ENCODE assay signal across 19 mouse cellular contexts in the genomic region with DNA sequence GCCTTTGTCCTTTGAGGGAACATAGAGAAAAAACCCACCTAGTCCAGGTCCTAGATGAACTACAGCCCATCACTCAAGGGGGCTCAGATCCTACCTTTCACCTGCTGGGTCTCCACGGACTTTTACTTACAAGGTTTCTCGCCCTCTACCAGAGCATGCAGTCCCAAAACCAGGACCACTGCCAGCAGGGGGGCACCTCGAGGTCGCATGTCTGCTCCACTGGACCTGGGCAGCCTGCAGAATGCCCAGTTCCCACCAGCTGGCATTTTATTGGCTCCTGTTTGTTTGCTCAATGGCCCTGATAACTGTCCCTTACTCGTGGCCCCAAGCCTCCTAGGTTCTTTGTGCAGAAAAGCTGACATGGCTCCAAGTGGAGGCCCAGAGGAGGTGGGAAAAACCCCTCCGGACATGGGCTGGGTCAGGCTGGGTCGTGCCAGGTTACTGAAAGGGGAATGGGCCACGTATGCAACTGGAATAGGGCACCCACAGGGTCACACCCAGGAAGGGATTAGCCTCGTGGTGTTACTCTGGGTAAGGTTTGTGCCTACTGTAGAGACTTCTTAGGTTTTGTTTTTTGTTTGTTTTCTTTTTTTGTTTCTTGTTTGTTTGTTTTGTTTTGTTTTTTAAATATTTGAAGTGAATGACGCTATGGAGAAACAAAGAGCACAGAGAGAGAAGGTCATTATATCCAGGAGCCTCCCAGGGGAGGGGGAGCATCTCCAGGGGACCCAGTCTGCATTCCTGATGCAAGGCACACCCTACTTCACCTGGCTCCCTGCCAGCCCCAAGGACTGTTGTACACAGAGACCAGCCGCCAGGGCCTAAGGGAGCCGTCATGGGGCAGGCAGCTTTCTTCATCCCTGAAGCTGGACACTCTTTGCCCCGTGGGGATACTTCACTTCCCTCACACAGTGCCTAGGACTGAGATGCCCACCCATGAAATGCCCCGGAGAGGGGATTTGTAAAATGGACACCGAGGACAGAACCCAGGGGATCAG. TPM values are rescaled to one million over a fixed set of nuclear protein-coding genes. Genes with fewer than 3 reads are reported as not detected.
DNase-seq lines count a peak whose midpoint lies in the region; ATAC-seq and TF ChIP-seq lines count a peak whose summit lies in the region.
"Had no signal": no experiment of that assay in that cellular context is flagged by ENCODE, and none has a peak within 500 bp of the region (broad histone marks: within the 10 kb centered on the region; RNA-seq: fewer than 3 reads in every experiment).

A gene (minus strand): TSS at position 243 of the 998 bp plus-strand sequence.

- no peak within 1 kb of the TSS for H3K9ac ChIP-seq in forebrain, embryonic 14.5 days (ENCODE audit: low read length)
- no peak within 1 kb of the TSS for H3K9ac ChIP-seq in lung, embryonic 14.5 days
- H3K9ac ChIP-seq in intestine, embryonic 14.5 days (ENCODE audit: low read length) = no peak within 1 kb of the TSS
- H3K9ac ChIP-seq: forebrain, embryonic 12.5 days; hindbrain, embryonic 12.5 days; limb, embryonic 15.5 days had no signal

- no peaks in the 10 kb centered on the region for H3K27me3 ChIP-seq in forebrain, embryonic 14.5 days (replicated peaks; ENCODE audit: control insufficient read depth, insufficient read depth, low read length)
- H3K27me3 ChIP-seq in forebrain, embryonic 10.5 days (ENCODE audit: poor library complexity, severe bottlenecking) = no peaks in the 10 kb centered on the region
- no peaks in the 10 kb centered on the region for H3K27me3 ChIP-seq in lung, embryonic 14.5 days (ENCODE audit: insufficient read depth, low read length)
- no peaks in the 10 kb centered on the region for H3K27me3 ChIP-seq in intestine, embryonic 14.5 days (replicated peaks; ENCODE audit: control insufficient read depth, insufficient read depth, low read length)
- H3K27me3 ChIP-seq in small intestine, adult 2 months (ENCODE audit: control insufficient read depth, insufficient read depth, low read length) = no peaks in the 10 kb centered on the region
- H3K27me3 ChIP-seq: forebrain, embryonic 12.5 days; limb, embryonic 15.5 days had no signal

- TF ChIP-seq POLR2A in small intestine, adult 2 months (IDR thresholded peaks at IDR 0.05; ENCODE audit: low read depth, low read length) = no peak

- no peaks in the 10 kb centered on the region for H3K9me3 ChIP-seq in forebrain, embryonic 14.5 days (replicated peaks; ENCODE audit: control insufficient read depth, low read length)
- 0 out of 2 replicates have a peak, but pooled peaks cover 15% of the 10 kb centered on the region for H3K9me3 ChIP-seq in forebrain, embryonic 10.5 days
- H3K9me3 ChIP-seq in lung, embryonic 14.5 days (ENCODE audit: low read depth, low read length) = no peaks in the 10 kb centered on the region
- H3K9me3 ChIP-seq in intestine, embryonic 14.5 days (ENCODE audit: control insufficient read depth, low read length) = peaks cover 4% of the 10 kb centered on the region; the same call in 1 of the 2 replicates
- H3K9me3 ChIP-seq: forebrain, embryonic 12.5 days; hindbrain, embryonic 12.5 days; limb, embryonic 15.5 days had no signal

- no peak within 1 kb of the TSS for H3K4me3 ChIP-seq in forebrain, embryonic 14.5 days (ENCODE audit: low read depth, low read length)
- no peak within 1 kb of the TSS for H3K4me3 ChIP-seq in forebrain, embryonic 10.5 days
- no peak within 1 kb of the TSS for H3K4me3 ChIP-seq in lung, embryonic 14.5 days (ENCODE audit: low read depth, low read length)
- no peak within 1 kb of the TSS for H3K4me3 ChIP-seq in intestine, embryonic 14.5 days (ENCODE audit: low read depth, low read length)
- H3K4me3 ChIP-seq in small intestine, adult 2 months (ENCODE audit: low read depth, low read length) = no peak within 1 kb of the TSS
- H3K4me3 ChIP-seq: forebrain, embryonic 12.5 days; hindbrain, embryonic 12.5 days; limb, embryonic 15.5 days; megakaryocyte, embryonic 14.5 days had no signal

- no peaks in the 10 kb centered on the region for H3K4me1 ChIP-seq in forebrain, embryonic 14.5 days (ENCODE audit: control insufficient read depth, insufficient read depth, low read length)
- peaks cover 2% of the 10 kb centered on the region; the same call in 1 of the 2 replicates for H3K4me1 ChIP-seq in forebrain, embryonic 10.5 days
- no peaks in the 10 kb centered on the region; the same call in 1 of the 2 replicates for H3K4me1 ChIP-seq in lung, embryonic 14.5 days (ENCODE audit: insufficient read depth)
- peaks cover 5% of the 10 kb centered on the region; the same call in 1 of the 2 replicates for H3K4me1 ChIP-seq in intestine, embryonic 14.5 days (replicated peaks; ENCODE audit: control insufficient read depth, insufficient read depth, low read length)
- H3K4me1 ChIP-seq in small intestine, adult 2 months (ENCODE audit: control insufficient read depth, insufficient read depth, insufficient read length, low read length) = no peaks in the 10 kb centered on the region
- H3K4me1 ChIP-seq: forebrain, embryonic 12.5 days; limb, embryonic 15.5 days; megakaryocyte, embryonic 14.5 days had no signal

- H3K4me2 ChIP-seq in forebrain, embryonic 14.5 days (ENCODE audit: low read length) = no peak within 1 kb of the TSS
- no peak within 1 kb of the TSS for H3K4me2 ChIP-seq in lung, embryonic 14.5 days
- H3K4me2 ChIP-seq in intestine, embryonic 14.5 days (ENCODE audit: low read length) = no peak within 1 kb of the TSS
- H3K4me2 ChIP-seq: forebrain, embryonic 12.5 days; hindbrain, embryonic 12.5 days; limb, embryonic 15.5 days had no signal

- no peak for ATAC-seq in forebrain, embryonic 14.5 days
- ATAC-seq in lung, embryonic 14.5 days (ENCODE audit: insufficient read depth) = peak; percentile 60; the same call in 1 of the 2 replicates
- ATAC-seq in intestine, embryonic 14.5 days (replicated peaks; ENCODE audit: low FRiP score, low TSS enrichment, low read depth) = peak; percentile 63
- ATAC-seq in megakaryocyte progenitor cell, adult 5-6 weeks (replicated peaks; ENCODE audit: poor library complexity) = no peak
- ATAC-seq: activated CD4-positive, CD25-positive, alpha-beta regulatory T cell, adult 4 months had no signal

- DNase-seq in forebrain, embryonic 14.5 days (ENCODE audit: low spot score) = peak; percentile 50
- no peak for DNase-seq in forebrain, embryonic 10.5 days (ENCODE audit: extremely low spot score, low spot score)
- DNase-seq in lung, embryonic 14.5 days = peak; percentile 79
- no peak for DNase-seq in lung, postnatal 25 days (ENCODE audit: low spot score)
- peak; percentile 65 for DNase-seq in intestine, embryonic 14.5 days (ENCODE audit: low spot score)
- no peak for DNase-seq in heart, adult 9 months (ENCODE audit: low spot score in 2 of 2)
- DNase-seq: gastrocnemius, postnatal 10 days; spleen, adult 18-20 months had no signal

- no peak for TF ChIP-seq CTCF in lung, embryonic 14.5 days (IDR thresholded peaks at IDR 0.05; ENCODE audit: low read depth)
- TF ChIP-seq CTCF in small intestine, adult 2 months (IDR thresholded peaks at IDR 0.05; ENCODE audit: extremely low read depth, insufficient read length, insufficient replicate concordance, low read depth, low read length) = no peak

- H3K27ac ChIP-seq in forebrain, embryonic 14.5 days (ENCODE audit: low read depth, low read length) = no peak within 1 kb of the TSS
- H3K27ac ChIP-seq in forebrain, embryonic 10.5 days = no peak within 1 kb of the TSS
- H3K27ac ChIP-seq in lung, embryonic 14.5 days (ENCODE audit: low read depth) = no peak within 1 kb of the TSS
- no peak within 1 kb of the TSS for H3K27ac ChIP-seq in intestine, embryonic 14.5 days (ENCODE audit: low read depth)
- H3K27ac ChIP-seq in small intestine, adult 2 months (ENCODE audit: insufficient read depth, low read depth, low read length) = no peak within 1 kb of the TSS
- H3K27ac ChIP-seq: forebrain, embryonic 12.5 days; hindbrain, embryonic 12.5 days; limb, embryonic 15.5 days had no signal

- no peaks in the 10 kb centered on the region for H3K36me3 ChIP-seq in forebrain, embryonic 14.5 days (ENCODE audit: control insufficient read depth, insufficient read depth, low read length)
- no peaks in the 10 kb centered on the region for H3K36me3 ChIP-seq in forebrain, embryonic 10.5 days (replicated peaks)
- H3K36me3 ChIP-seq in lung, embryonic 14.5 days (ENCODE audit: insufficient read depth) = no peaks in the 10 kb centered on the region
- H3K36me3 ChIP-seq in intestine, embryonic 14.5 days (ENCODE audit: control insufficient read depth, insufficient read depth, low read length) = no peaks in the 10 kb centered on the region
- no peaks in the 10 kb centered on the region for H3K36me3 ChIP-seq in small intestine, adult 2 months (ENCODE audit: control insufficient read depth, insufficient read depth, low read length)
- H3K36me3 ChIP-seq: forebrain, embryonic 12.5 days; G1E; hindbrain, embryonic 12.5 days; limb, embryonic 15.5 days had no signal

- 66% methylated on average over 15 of the region's 15 CpGs for whole genome bisulfite sequencing in forebrain, embryonic 14.5 days
- WGBS in forebrain, embryonic 10.5 days = 82% methylated on average over 15 of the region's 15 CpGs
- 59% methylated on average over 15 of the region's 15 CpGs for WGBS in lung, embryonic 14.5 days
- whole genome bisulfite sequencing in intestine, embryonic 14.5 days = 59% methylated on average over 15 of the region's 15 CpGs
- WGBS in small intestine, adult 2 months = 47% methylated on average over 15 of the region's 15 CpGs

RNA-seq across cellular contexts. Expression of the gene that starts here (rescaled TPM):
- polyA plus RNA-seq in forebrain, embryonic 14.5 days (2014; fragmentation: Nextera tagmentation; extraction: Ambion mirVana) = not detected in 2 replicates
- polyA plus RNA-seq in forebrain, embryonic 10.5 days (2016; fragmentation: Nextera tagmentation; extraction: Ambion mirVana) = not detected in 2 replicates
- polyA plus RNA-seq in lung, embryonic 14.5 days (2014; fragmentation: Nextera tagmentation; extraction: Ambion mirVana) = not detected in 2 replicates
- 2.0 TPM in 2 replicates for polyA plus RNA-seq in intestine, embryonic 14.5 days (2014; fragmentation: Nextera tagmentation; extraction: Ambion mirVana)
- 19.0 and 10,568 TPM in 2 replicates for polyA plus RNA-seq in small intestine, adult 2 months (2012; rRNA removed)
- total RNA-seq in megakaryocyte progenitor cell, adult 5-6 weeks (2015) = not detected in 2 replicates
- not detected in 2 replicates for total RNA-seq in megakaryocyte progenitor cell, adult 5-6 weeks (2017)
- total RNA-seq: G1E; gastrocnemius, postnatal 10 days; left cerebral cortex, adult 18-20 months had no signal
- polyA plus RNA-seq: activated CD4-positive, CD25-positive, alpha-beta regulatory T cell, adult 4 months; embryonic facial prominence, embryonic 11.5 days; forebrain, embryonic 12.5 days; G1E; heart, embryonic 14.5 days; hindbrain, embryonic 12.5 days; limb, embryonic 15.5 days had no signal

Comparison
In these comparisons a context has a peak if more than half of its experiments do, and no peak if none do; other contexts are left out.
1. Peak in DNase-seq in forebrain, embryonic 14.5 days; RNA of the gene not detected or under 1 TPM.
2. Peak in DNase-seq and ATAC-seq in lung, embryonic 14.5 days; RNA of the gene not detected or under 1 TPM.